Mouse (Mus musculus): ENCODE data around the gene Zfp672. TPM values are rescaled to one million over a fixed set of nuclear protein-coding genes. Genes with fewer than 3 reads are reported as not detected.

Gene Zfp672
- total and polyA plus RNA-seq, 3 experiments: 31.2 to 38.8 (median 34.9) TPM

GRCm38 (mm10) chr11:58354927-58355326, 24.8 kb upstream of the Zfp672 start:
- peaks cover 66% of the 10 kb centered on the region for H3K27me3 ChIP-seq (replicated peaks)
- H3K79me2 ChIP-seq (replicated peaks; ENCODE audit: control insufficient read depth, extremely low read depth, insufficient read depth, poor library complexity, severe bottlenecking): no peaks in the 10 kb centered on the region
- no peak overlapping the region for H3K27ac ChIP-seq (ENCODE audit: insufficient read depth, low read depth)
- TF ChIP-seq CHD2 (IDR thresholded peaks at IDR 0.05; ENCODE audit: low read length) (no peak), GABPA (IDR thresholded peaks at IDR 0.05; ENCODE audit: insufficient replicate concordance, low read depth, low read length) (no peak), RCOR1 (conservative IDR thresholded peaks at IDR 0.05; ENCODE audit: low read depth, low read length) (no peak), USF1 (IDR thresholded peaks at IDR 0.05; ENCODE audit: low read depth, low read length) (no peak), RAD21 (IDR thresholded peaks at IDR 0.05; ENCODE audit: low read depth, low read length) (no peak), USF2 (conservative IDR thresholded peaks at IDR 0.05; ENCODE audit: low read depth, low read length) (no peak)
- H3K4me3 ChIP-seq (replicated peaks in 1 of 3; ENCODE audit: low read depth in 2 of 3, low read length in 2 of 3, poor library complexity in 1 of 3): no peak overlapping the region
- no peaks in the 10 kb centered on the region for H3K4me1 ChIP-seq (ENCODE audit: control insufficient read depth in 1 of 2, insufficient read depth in 2 of 2)
- dilution Hi-C loops (cut with MboI; ENCODE audit: extremely low pct_ligation_motif_present, extremely low pct_unique_long_range_greater_than_20kb, low sequenced_read_pairs): no loop called here
- DNase-seq (ENCODE audit: extremely low read depth): no peak
- H3K9ac ChIP-seq (ENCODE audit: insufficient read depth, low read depth): no peak overlapping the region
- in situ Hi-C loops (cut with MboI; ENCODE audit: low pct_ligation_motif_present, low pct_unique_long_range_greater_than_20kb, low sequenced_read_pairs): no loop called here
- H3K36me3 ChIP-seq (replicated peaks in 1 of 2; ENCODE audit: control insufficient read depth in 1 of 2, insufficient read depth in 1 of 2, low read length in 1 of 2): peaks cover 0 to 4% of the 10 kb centered on the region in 2 experiments
- no peak overlapping the region for H3K4me2 ChIP-seq (ENCODE audit: insufficient read depth, low read depth, poor library complexity, severe bottlenecking)
- peaks cover 5% of the 10 kb centered on the region for H3K9me3 ChIP-seq (replicated peaks; ENCODE audit: low read length)

GRCm38 (mm10) chr11:58354476-58354875, 24.3 kb upstream of the Zfp672 start:
- no peaks in the 10 kb centered on the region for H3K4me1 ChIP-seq (ENCODE audit: control insufficient read depth in 1 of 2, insufficient read depth in 2 of 2)
- in situ Hi-C loops (cut with MboI; ENCODE audit: low pct_ligation_motif_present, low pct_unique_long_range_greater_than_20kb, low sequenced_read_pairs) (no loop called here), dilution Hi-C loops (cut with MboI; ENCODE audit: extremely low pct_ligation_motif_present, extremely low pct_unique_long_range_greater_than_20kb, low sequenced_read_pairs) (no loop called here)
- no peaks in the 10 kb centered on the region for H3K79me2 ChIP-seq (replicated peaks; ENCODE audit: control insufficient read depth, extremely low read depth, insufficient read depth, poor library complexity, severe bottlenecking)
- no peak overlapping the region for H3K4me2 ChIP-seq (ENCODE audit: insufficient read depth, low read depth, poor library complexity, severe bottlenecking)
- H3K9me3 ChIP-seq (replicated peaks; ENCODE audit: low read length): peaks cover 5% of the 10 kb centered on the region
- H3K9ac ChIP-seq (ENCODE audit: insufficient read depth, low read depth): no peak overlapping the region
- no peak for DNase-seq (ENCODE audit: extremely low read depth)
- TF ChIP-seq JUN (IDR thresholded peaks at IDR 0.05; ENCODE audit: insufficient read depth, low read depth, low read length): no peak
- TF ChIP-seq PAX5 (IDR thresholded peaks at IDR 0.05; ENCODE audit: low read length): no peak
- TF ChIP-seq ETS1 (conservative IDR thresholded peaks at IDR 0.05; ENCODE audit: low read depth, low read length): no peak
- no peak for TF ChIP-seq MAFK (IDR thresholded peaks at IDR 0.05; ENCODE audit: insufficient replicate concordance, low read length)
- no peak for TF ChIP-seq HCFC1 (IDR thresholded peaks at IDR 0.05; ENCODE audit: low read depth, low read length)
- H3K27ac ChIP-seq (ENCODE audit: insufficient read depth, low read depth): no peak overlapping the region
- no peak overlapping the region for H3K4me3 ChIP-seq (replicated peaks in 1 of 3; ENCODE audit: low read depth in 2 of 3, low read length in 2 of 3, poor library complexity in 1 of 3)
- peaks cover 62% of the 10 kb centered on the region for H3K27me3 ChIP-seq (replicated peaks)
- peaks cover 0 to 4% of the 10 kb centered on the region in 2 experiments for H3K36me3 ChIP-seq (replicated peaks in 1 of 2; ENCODE audit: control insufficient read depth in 1 of 2, insufficient read depth in 1 of 2, low read length in 1 of 2)

GRCm38 (mm10) chr11:58353709-58354108, 23.6 kb upstream of the Zfp672 start:
- Histone ChIP-seq H3K9ac (ENCODE audit: insufficient read depth, low read depth) (no peak overlapping the region), H3K27ac (ENCODE audit: insufficient read depth, low read depth) (no peak overlapping the region), H3K4me1 (ENCODE audit: control insufficient read depth in 1 of 2, insufficient read depth in 2 of 2) (no peaks in the 10 kb centered on the region), H3K4me3 (replicated peaks in 1 of 3; ENCODE audit: low read depth in 2 of 3, low read length in 2 of 3, poor library complexity in 1 of 3) (no peak overlapping the region), H3K79me2 (replicated peaks; ENCODE audit: control insufficient read depth, extremely low read depth, insufficient read depth, poor library complexity, severe bottlenecking) (no peaks in the 10 kb centered on the region), H3K36me3 (replicated peaks in 1 of 2; ENCODE audit: control insufficient read depth in 1 of 2, insufficient read depth in 1 of 2, low read length in 1 of 2) (peaks cover 0 to 11% of the 10 kb centered on the region in 2 experiments), H3K4me2 (ENCODE audit: insufficient read depth, low read depth, poor library complexity, severe bottlenecking) (no peak overlapping the region), H3K9me3 (replicated peaks; ENCODE audit: low read length) (peaks cover 5% of the 10 kb centered on the region), H3K27me3 (replicated peaks) (peaks cover 54% of the 10 kb centered on the region)
- in situ Hi-C loops (cut with MboI; ENCODE audit: low pct_ligation_motif_present, low pct_unique_long_range_greater_than_20kb, low sequenced_read_pairs) (no loop called here), dilution Hi-C loops (cut with MboI; ENCODE audit: extremely low pct_ligation_motif_present, extremely low pct_unique_long_range_greater_than_20kb, low sequenced_read_pairs) (no loop called here)
- no peak for TF ChIP-seq MXI1 (IDR thresholded peaks at IDR 0.05; ENCODE audit: low read depth, low read length)
- TF ChIP-seq IRF4 (IDR thresholded peaks at IDR 0.05; ENCODE audit: low read depth, low read length): no peak
- no peak for TF ChIP-seq RAD21 (IDR thresholded peaks at IDR 0.05; ENCODE audit: low read depth, low read length)
- no peak for TF ChIP-seq KAT2A (IDR thresholded peaks at IDR 0.05; ENCODE audit: insufficient replicate concordance, low read length)
- TF ChIP-seq UBTF (IDR thresholded peaks at IDR 0.05; ENCODE audit: low read depth, low read length): no peak
- TF ChIP-seq EP300 (IDR thresholded peaks at IDR 0.05; ENCODE audit: low read length): no peak
- TF ChIP-seq MAFK (IDR thresholded peaks at IDR 0.05; ENCODE audit: insufficient replicate concordance, low read length): no peak
- no peak for TF ChIP-seq PAX5 (IDR thresholded peaks at IDR 0.05; ENCODE audit: low read length)
- no peak for TF ChIP-seq ELF1 (IDR thresholded peaks at IDR 0.05; ENCODE audit: low read depth, low read length)
- no peak for TF ChIP-seq GABPA (IDR thresholded peaks at IDR 0.05; ENCODE audit: insufficient replicate concordance, low read depth, low read length)
- no peak for TF ChIP-seq TCF12 (IDR thresholded peaks at IDR 0.05; ENCODE audit: low read depth, low read length)
- no peak for TF ChIP-seq MAX (IDR thresholded peaks at IDR 0.05; ENCODE audit: low read length)
- TF ChIP-seq MYC (IDR thresholded peaks at IDR 0.05; ENCODE audit: low read depth, low read length): no peak
- TF ChIP-seq SIN3A (IDR thresholded peaks at IDR 0.05; ENCODE audit: low read length): no peak
- no peak for TF ChIP-seq JUN (IDR thresholded peaks at IDR 0.05; ENCODE audit: insufficient read depth, low read depth, low read length)
- no peak for TF ChIP-seq ZMIZ1 (IDR thresholded peaks at IDR 0.05; ENCODE audit: low read depth, low read length)
- DNase-seq (ENCODE audit: extremely low read depth): no peak
